Mouse (Mus musculus) monocyte, adult 5-6 weeks (primary cell): ENCODE data around the gene Carhsp1. TPM values are rescaled to one million over a fixed set of nuclear protein-coding genes. Genes with fewer than 3 reads are reported as not detected.

Experiments
- ATAC-seq: fragments of 153-309, 156-312 bp; replicated peaks from 2 replicates; pipeline ENCODE4 v1.8.0; 2017; ENCODE audit warnings: mild to moderate bottlenecking; ENCODE audit not compliant: low TSS enrichment, insufficient number of reproducible peaks, severe bottlenecking, poor library complexity, low FRiP score
- total RNA-seq: library from RNA; stranded (forward); fragments of 200-1000, 200-491, 200-594 nt; gene quantifications from 3 replicates; pipeline ENCODE4 v1.2.3, GENCODE M21; 2017

Gene Carhsp1
- total RNA-seq: 21.1 to 24.1 TPM (median 21.4 TPM) in 3 replicates

- peak; percentile 72 for ATAC-seq
Observed at GRCm38 (mm10) chr16:8671551-8672349, at the start of gene Carhsp1. Gene Carhsp1, minus strand, starts transcription at chr16:8672155.

GRCm38 (mm10) chr16:8720447-8720846, 48.5 kb upstream of the Carhsp1 start:
- no peak for ATAC-seq

- no peak for ATAC-seq
Observed at GRCm38 (mm10) chr16:8717744-8718143, 45.8 kb upstream of the Carhsp1 start.

GRCm38 (mm10) chr16:8716300-8716699, 44.3 kb upstream of the Carhsp1 start:
- ATAC-seq: no peak

- ATAC-seq: no peak
Observed at GRCm38 (mm10) chr16:8715513-8716080, 43.6 kb upstream of the Carhsp1 start.

GRCm38 (mm10) chr16:8714851-8715250, 42.9 kb upstream of the Carhsp1 start:
- no peak for ATAC-seq

GRCm38 (mm10) chr16:8711998-8712397, 40.0 kb upstream of the Carhsp1 start:
- no peak for ATAC-seq

GRCm38 (mm10) chr16:8700586-8700985, 28.6 kb upstream of the Carhsp1 start:
- no peak for ATAC-seq

- no peak for ATAC-seq
Observed at GRCm38 (mm10) chr16:8699556-8699955, 27.6 kb upstream of the Carhsp1 start.

- no peak for ATAC-seq
Observed at GRCm38 (mm10) chr16:8691206-8691605, 19.3 kb upstream of the Carhsp1 start.

GRCm38 (mm10) chr16:8689979-8690656, 18.2 kb upstream of the Carhsp1 start:
- ATAC-seq: no peak

- ATAC-seq: no peak
Observed at GRCm38 (mm10) chr16:8687559-8688112, 15.7 kb upstream of the Carhsp1 start.

GRCm38 (mm10) chr16:8686871-8687535, 15.0 kb upstream of the Carhsp1 start:
- no peak for ATAC-seq

GRCm38 (mm10) chr16:8686121-8686870, 14.3 kb upstream of the Carhsp1 start:
- ATAC-seq: peak; percentile 62

GRCm38 (mm10) chr16:8685087-8685486, 13.1 kb upstream of the Carhsp1 start:
- ATAC-seq: no peak

- ATAC-seq: no peak
Observed at GRCm38 (mm10) chr16:8680470-8680869, 8.5 kb upstream of the Carhsp1 start, which contains the start of gene Gm5767. Gene Gm5767, plus strand, starts transcription at chr16:8680770.

- ATAC-seq: no peak
Observed at GRCm38 (mm10) chr16:8679780-8680179, 7.8 kb upstream of the Carhsp1 start.

- ATAC-seq: no peak
Observed at GRCm38 (mm10) chr16:8678676-8679075, 6.7 kb upstream of the Carhsp1 start.
